Mouse (Mus musculus): Measurements from ENCODE around the gene Maco1.

DNA sequence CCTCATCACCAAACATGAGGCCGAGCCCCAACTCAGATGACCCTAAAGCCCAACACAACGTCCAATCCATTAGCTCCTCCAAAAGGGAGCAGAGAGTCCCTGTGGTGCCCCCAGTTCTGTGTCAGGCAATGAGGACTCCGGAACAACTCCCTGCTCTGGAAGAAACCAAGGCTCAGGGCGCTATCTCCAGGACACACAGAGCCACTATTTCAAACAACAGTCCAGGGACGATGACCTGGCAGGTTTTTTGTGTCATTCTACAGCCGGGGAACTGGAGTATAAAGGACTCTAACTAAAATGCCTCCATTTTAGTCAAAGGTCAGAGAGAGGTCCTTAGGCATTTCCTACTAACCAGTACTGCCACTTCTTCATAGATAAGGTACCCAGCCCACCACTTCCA lies 92.9 kb downstream of the Maco1 start:
- TF ChIP-seq GATA1 (IDR thresholded peaks at IDR 0.05; ENCODE audit: low read length) (no peak), TAL1 (IDR thresholded peaks at IDR 0.05; ENCODE audit: low read length) (no peak)

Data from erythroblast, embryonic 14.5 days (primary cell).